Mouse (Mus musculus) MN1 (cell line): ENCODE measurements around the gene Chmp2a.
"Not testable (repeated sequence)": the region's sequence is repeated elsewhere in the genome, so short reads cannot be mapped to it uniquely, and the experiment has no call there.

Experiments
- DNase-seq: peaks from one replicate; pipeline ENCODE4 v3.0.0-alpha.2; 2016; ENCODE audit warnings: low spot score

The Chmp2a gene

GRCm38 (mm10) chr7:13034148-13034977 lies at the start of gene Chmp2a:
Gene Chmp2a, minus strand, starts transcription at chr7:13034807.
- peak; percentile 94 for DNase-seq

GRCm38 (mm10) chr7:13072293-13072692 lies 37.7 kb upstream of the Chmp2a start:
- DNase-seq = no peak

- not testable (repeated sequence) for DNase-seq
These were observed 28.8 kb upstream of the Chmp2a start for GRCm38 (mm10) chr7:13063399-13063798.

- DNase-seq = no peak
These were observed 24.9 kb upstream of the Chmp2a start for GRCm38 (mm10) chr7:13059536-13059935.

GRCm38 (mm10) chr7:13056913-13057700 lies 22.5 kb upstream of the Chmp2a start:
- DNase-seq = no peak

- DNase-seq = peak; percentile 96
These were observed 19.8 kb upstream of the Chmp2a start, which contains the start of gene Mzf1 for GRCm38 (mm10) chr7:13054287-13055010. Gene Mzf1, minus strand, starts transcription at chr7:13054764.

GRCm38 (mm10) chr7:13053961-13054286 lies 19.3 kb upstream of the Chmp2a start:
- DNase-seq = no peak

- DNase-seq = no peak
These were observed 18.9 kb upstream of the Chmp2a start for GRCm38 (mm10) chr7:13053501-13053900.

- DNase-seq = no peak
These were observed 18.4 kb upstream of the Chmp2a start for GRCm38 (mm10) chr7:13053001-13053400.

- DNase-seq = peak; percentile 76
These were observed 11.5 kb upstream of the Chmp2a start for GRCm38 (mm10) chr7:13046084-13046483.

GRCm38 (mm10) chr7:13044254-13044625 lies 9.6 kb upstream of the Chmp2a start:
- no peak for DNase-seq

- DNase-seq = no peak
These were observed 9.0 kb upstream of the Chmp2a start for GRCm38 (mm10) chr7:13043445-13044253.

- no peak for DNase-seq
These were observed 8.5 kb upstream of the Chmp2a start for GRCm38 (mm10) chr7:13043120-13043444.

- DNase-seq = no peak
These were observed 7.9 kb upstream of the Chmp2a start for GRCm38 (mm10) chr7:13042511-13042910.

GRCm38 (mm10) chr7:13041256-13041655 lies 6.6 kb upstream of the Chmp2a start:
- DNase-seq = no peak

- DNase-seq = no peak
These were observed 4.6 kb upstream of the Chmp2a start for GRCm38 (mm10) chr7:13039181-13039580.

- DNase-seq = peak; percentile 40
These were observed 4.1 kb upstream of the Chmp2a start for GRCm38 (mm10) chr7:13038621-13039169.

GRCm38 (mm10) chr7:13037901-13038555 lies 3.4 kb upstream of the Chmp2a start, which contains the start of gene Ube2m:
Gene Ube2m, minus strand, starts transcription at chr7:13038275.
- peak; percentile 98 for DNase-seq

- no peak for DNase-seq
These were observed 2.8 kb upstream of the Chmp2a start for GRCm38 (mm10) chr7:13037366-13037765.

GRCm38 (mm10) chr7:13036806-13037205 lies 2.2 kb upstream of the Chmp2a start:
- DNase-seq = no peak
